Mouse (Mus musculus) kidney, postnatal 0 days (tissue): Measurements from ENCODE around the gene Erp27. TPM values are rescaled to one million over a fixed set of nuclear protein-coding genes. Genes with fewer than 3 reads are reported as not detected.
A peak's percentile ranks its signal among the peaks of the same experiment; 100 is the strongest.

Experiments
- ATAC-seq: fragments of 200-750 bp; cut with Nextera tagmentation; replicated peaks from 2 replicates; pipeline ENCODE4 v1.8.0; 2017; ENCODE audit warnings: low read depth, moderate number of reproducible peaks, moderate TSS enrichment, moderate library complexity; ENCODE audit not compliant: low FRiP score
- DNase-seq: peaks from one replicate; pipeline ENCODE4 v3.0.0-alpha.2; 2016; ENCODE audit warnings: low spot score
- H3K27ac ChIP-seq: fragments of 300-500 bp; sonication (generic); 2 replicates; pipeline ENCODE4 v1.5.1; 2014; ENCODE audit warnings: mild to moderate bottlenecking
- H3K27me3 ChIP-seq: fragments of 300-500 bp; sonication (generic); 2 replicates; pipeline ENCODE4 v1.6.1; 2014; ENCODE audit warnings: low read length, mixed read lengths; ENCODE audit not compliant: insufficient read depth
- H3K36me3 ChIP-seq: fragments of 300-500 bp; sonication (generic); 2 replicates; pipeline ENCODE4 v1.6.1; 2014; ENCODE audit warnings: low read length, mixed read lengths; ENCODE audit not compliant: insufficient read depth
- H3K4me1 ChIP-seq: fragments of 300-500 bp; sonication (generic); replicated peaks from 2 replicates; pipeline ENCODE4 v1.6.1; 2014; ENCODE audit warnings: antibody characterized with exemption, low read length, mixed read lengths; ENCODE audit not compliant: insufficient read depth
- H3K4me2 ChIP-seq: fragments of 300-500 bp; sonication (generic); 2 replicates; pipeline ENCODE4 v1.6.1; 2014; ENCODE audit warnings: mild to moderate bottlenecking, low read length, moderate library complexity, mixed read lengths
- H3K4me3 ChIP-seq: fragments of 300-500 bp; sonication (generic); replicated peaks from 2 replicates; pipeline ENCODE4 v1.5.1; 2014; ENCODE audit warnings: low read depth, low read length
- H3K9ac ChIP-seq: fragments of 300-500 bp; sonication (generic); 2 replicates; pipeline ENCODE4 v1.6.1; 2014; ENCODE audit warnings: low read depth, low read length
- H3K9me3 ChIP-seq: fragments of 300-500 bp; sonication (generic); replicated peaks from 2 replicates; pipeline ENCODE4 v1.6.1; 2016; ENCODE audit warnings: low read length, inconsistent platforms, mixed read lengths
- CTCF ChIP-seq: IDR thresholded peaks from 2 replicates; pipeline ENCODE4 v1.5.1; 2016; ENCODE audit warnings: antibody characterized with exemption, low read depth, mild to moderate bottlenecking, moderate library complexity
- WGBS: fragments of 180-500 bp; shearing (Covaris S2); extraction: QIAGEN DNeasy Blood & Tissue Kit; methylation state at CpG from one replicate; pipeline ENCODE4 v1.1.7; 2014; 5-methylcytosine and 5-hydroxymethylcytosine counted together
- polyA plus RNA-seq: library from polyadenylated mRNA; unstranded; fragments of >200 nt; fragmentation: Nextera tagmentation; extraction: Ambion mirVana; gene quantifications from 2 replicates; pipeline ENCODE4 v1.2.1, GENCODE M21; 2015

Gene Erp27
- polyA plus RNA-seq, 1 experiment from 2014 or later: 0.34 TPM

DNA sequence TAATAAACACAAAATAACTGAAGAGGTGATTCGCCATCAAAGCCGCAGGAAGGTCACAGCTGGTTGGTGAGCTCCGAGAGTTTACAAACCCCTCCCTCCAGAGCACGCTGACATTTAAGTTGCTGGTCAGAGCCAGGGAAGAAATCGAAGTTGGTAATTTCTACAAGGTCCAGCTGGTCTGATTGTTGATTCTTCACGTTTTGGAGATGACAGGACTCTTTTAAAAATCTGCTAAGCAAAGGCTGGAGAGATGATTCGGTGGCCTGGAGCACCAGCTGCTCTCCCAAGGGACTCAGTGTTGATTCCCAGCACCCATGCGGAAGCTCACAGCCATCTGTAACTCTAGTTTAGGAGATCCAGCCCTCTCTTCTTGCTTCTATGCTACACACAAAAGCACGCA, 14.4 kb upstream of the Erp27 start:
- Histone ChIP-seq H3K4me2 (no peak overlapping the region), H3K9me3 (no peaks in the 10 kb centered on the region), H3K27ac (no peak overlapping the region), H3K9ac (no peak overlapping the region), H3K27me3 (no peaks in the 10 kb centered on the region), H3K4me3 (no peak overlapping the region), H3K4me1 (peaks cover 14% of the 10 kb centered on the region), H3K36me3 (no peaks in the 10 kb centered on the region)
- DNase-seq: no peak
- ATAC-seq: no peak
- no peak for TF ChIP-seq CTCF
- WGBS: 79% methylated on average over 9 of the region's 9 CpGs

DNA sequence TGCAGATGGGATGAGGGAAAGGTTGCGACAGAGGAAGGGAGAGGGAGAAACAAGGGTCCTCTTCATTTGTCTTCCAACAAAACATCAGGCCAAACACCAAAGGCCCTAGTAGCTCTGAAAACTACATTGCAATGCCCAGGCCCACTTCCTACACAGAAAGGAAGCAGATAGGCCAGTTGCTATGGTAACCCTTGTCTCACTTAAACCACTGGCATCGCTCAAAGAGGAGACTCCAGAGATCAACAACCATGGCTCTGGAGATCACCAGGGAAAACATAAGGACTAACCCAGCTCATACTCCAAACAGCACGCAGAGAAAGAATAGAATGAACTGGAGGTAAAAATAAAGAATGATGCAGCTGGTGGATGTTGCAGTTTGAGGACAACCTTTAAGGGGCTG, 13.3 kb upstream of the Erp27 start:
- Histone ChIP-seq H3K4me2 (no peak overlapping the region), H3K4me3 (no peak overlapping the region), H3K9me3 (no peaks in the 10 kb centered on the region), H3K36me3 (no peaks in the 10 kb centered on the region), H3K27me3 (no peaks in the 10 kb centered on the region), H3K27ac (no peak overlapping the region), H3K4me1 (peaks cover 13% of the 10 kb centered on the region), H3K9ac (no peak overlapping the region)
- ATAC-seq (no peak), DNase-seq (no peak)
- 85% methylated on average over 3 of the region's 3 CpGs for WGBS
- TF ChIP-seq CTCF: no peak

DNA sequence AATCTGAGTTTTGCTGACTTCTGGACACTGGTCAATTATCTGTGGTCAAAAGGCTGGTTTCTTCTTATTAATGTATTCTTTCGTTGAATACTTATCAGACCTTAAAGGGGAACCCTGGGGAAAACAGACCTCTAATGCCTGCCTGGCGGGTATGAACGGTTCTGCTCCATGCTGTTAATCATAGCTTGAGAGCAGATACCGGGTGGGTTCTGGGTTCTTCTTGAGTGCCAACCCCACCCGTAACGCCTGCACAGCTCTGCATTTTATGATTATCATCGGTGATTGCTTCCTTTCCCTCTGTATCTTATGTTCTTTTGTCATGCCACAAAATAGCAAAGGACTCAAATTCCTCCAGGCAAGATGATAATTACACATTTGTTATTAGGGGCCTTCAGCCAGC, 12.1 kb upstream of the Erp27 start:
- Histone ChIP-seq H3K4me2 (no peak overlapping the region), H3K4me3 (no peak overlapping the region), H3K9ac (no peak overlapping the region), H3K27me3 (no peaks in the 10 kb centered on the region), H3K27ac (no peak overlapping the region), H3K4me1 (peaks cover 9% of the 10 kb centered on the region), H3K9me3 (no peaks in the 10 kb centered on the region), H3K36me3 (no peaks in the 10 kb centered on the region)
- ATAC-seq (no peak), DNase-seq (no peak)
- no peak for TF ChIP-seq CTCF
- WGBS: 78% methylated on average over 7 of the region's 7 CpGs

- Histone ChIP-seq H3K4me1 (peaks cover 6% of the 10 kb centered on the region), H3K27ac (peak overlapping the region; percentile 54), H3K4me2 (no peak overlapping the region), H3K27me3 (no peaks in the 10 kb centered on the region), H3K9me3 (no peaks in the 10 kb centered on the region), H3K9ac (no peak overlapping the region), H3K4me3 (no peak overlapping the region), H3K36me3 (no peaks in the 10 kb centered on the region)
- TF ChIP-seq CTCF: no peak
- DNase-seq: no peak
- WGBS: 82% methylated on average over 13 of the region's 13 CpGs
- ATAC-seq: no peak
Measured at GRCm38 (mm10) chr6:136931246-136931645, 9.3 kb upstream of the Erp27 start.

DNA sequence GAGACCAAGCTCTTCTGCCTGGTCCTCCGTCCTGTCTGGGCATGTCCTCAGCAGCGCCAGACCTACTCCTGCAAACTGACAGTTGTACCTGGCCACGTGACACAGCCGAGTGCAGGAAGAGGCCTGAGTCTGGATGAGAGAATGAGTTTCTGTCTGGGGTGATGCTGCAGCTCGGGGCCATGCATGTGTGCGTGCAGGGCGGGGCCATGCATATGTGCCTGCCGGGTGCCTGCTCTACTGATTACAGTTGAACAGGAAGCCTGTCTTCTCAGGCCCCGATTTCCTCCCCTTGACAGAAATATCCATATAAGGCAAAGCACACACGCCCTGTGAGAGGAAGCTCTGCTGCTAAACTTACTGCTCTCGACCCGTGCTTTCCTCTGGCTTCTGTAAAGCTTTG, 8.7 kb upstream of the Erp27 start:
- Histone ChIP-seq H3K27me3 (no peaks in the 10 kb centered on the region), H3K4me1 (peaks cover 6% of the 10 kb centered on the region), H3K9ac (no peak overlapping the region), H3K27ac (peak overlapping the region; percentile 54), H3K9me3 (no peaks in the 10 kb centered on the region), H3K4me3 (no peak overlapping the region), H3K4me2 (peak overlapping the region; percentile 27; the same call in 1 of the 2 replicates), H3K36me3 (no peaks in the 10 kb centered on the region)
- ATAC-seq: peak; percentile 75
- 21% methylated on average over 12 of the region's 12 CpGs for WGBS
- TF ChIP-seq CTCF: no peak
- DNase-seq: peak; percentile 90

GRCm38 (mm10) chr6:136927626-136928025, 5.6 kb upstream of the Erp27 start:
- Histone ChIP-seq H3K27me3 (no peaks in the 10 kb centered on the region), H3K4me2 (no peak overlapping the region), H3K9me3 (no peaks in the 10 kb centered on the region), H3K4me1 (peaks cover 6% of the 10 kb centered on the region), H3K9ac (no peak overlapping the region), H3K36me3 (no peaks in the 10 kb centered on the region), H3K4me3 (no peak overlapping the region), H3K27ac (no peak overlapping the region)
- ATAC-seq: no peak
- DNase-seq: peak; percentile 38
- TF ChIP-seq CTCF: no peak
- 87% methylated on average over 1 of the region's 1 CpGs for WGBS

GRCm38 (mm10) chr6:136925049-136925448, 3.1 kb upstream of the Erp27 start:
- Histone ChIP-seq H3K9ac (no peak overlapping the region), H3K27me3 (no peaks in the 10 kb centered on the region), H3K36me3 (no peaks in the 10 kb centered on the region), H3K4me2 (no peak overlapping the region), H3K4me3 (no peak overlapping the region), H3K9me3 (no peaks in the 10 kb centered on the region), H3K4me1 (no peaks in the 10 kb centered on the region), H3K27ac (no peak overlapping the region)
- no peak for ATAC-seq
- 54% methylated on average over 8 of the region's 8 CpGs for WGBS
- no peak for DNase-seq
- TF ChIP-seq CTCF: no peak
